Mouse (Mus musculus): ENCODE measurements around the gene Babam2. TPM values are rescaled to one million over a fixed set of nuclear protein-coding genes. Genes with fewer than 3 reads are reported as not detected.

Gene Babam2
- total RNA-seq, 1 experiment from 2014 or later, result 38.9 TPM

DNA sequence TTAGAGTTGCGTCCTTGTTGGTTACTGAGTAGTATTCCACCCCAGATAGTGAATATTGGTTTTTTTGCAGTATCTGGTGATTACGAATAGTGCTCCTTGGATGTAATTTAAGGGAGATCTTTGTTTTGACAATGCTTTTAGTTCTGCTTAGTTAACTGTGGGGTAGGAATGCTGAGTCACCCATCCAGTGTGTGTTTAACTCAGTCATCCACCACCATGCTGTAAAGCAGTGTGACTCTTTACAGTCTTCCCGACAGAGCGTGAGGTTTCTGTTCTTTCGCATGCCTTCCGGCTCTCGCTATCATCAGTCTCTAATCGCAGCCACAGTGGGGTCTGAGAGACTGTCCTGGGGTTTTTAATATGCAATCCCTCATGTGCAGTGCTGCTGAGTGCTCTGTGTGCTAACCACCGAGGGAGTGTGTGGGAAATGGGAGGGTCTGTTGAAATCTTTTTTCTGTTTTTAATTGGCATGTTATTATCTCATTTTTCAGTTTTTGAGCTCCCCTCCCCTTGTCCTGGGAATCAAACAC, 318.5 kb downstream of the Babam2 start:
- ATAC-seq (replicated peaks; ENCODE audit: low read depth, poor library complexity, severe bottlenecking), result peak; percentile 56

- ATAC-seq (replicated peaks; ENCODE audit: low read depth, poor library complexity, severe bottlenecking), result no peak
Measured at GRCm38 (mm10) chr5:32017686-32018085, 320.2 kb downstream of the Babam2 start.

DNA sequence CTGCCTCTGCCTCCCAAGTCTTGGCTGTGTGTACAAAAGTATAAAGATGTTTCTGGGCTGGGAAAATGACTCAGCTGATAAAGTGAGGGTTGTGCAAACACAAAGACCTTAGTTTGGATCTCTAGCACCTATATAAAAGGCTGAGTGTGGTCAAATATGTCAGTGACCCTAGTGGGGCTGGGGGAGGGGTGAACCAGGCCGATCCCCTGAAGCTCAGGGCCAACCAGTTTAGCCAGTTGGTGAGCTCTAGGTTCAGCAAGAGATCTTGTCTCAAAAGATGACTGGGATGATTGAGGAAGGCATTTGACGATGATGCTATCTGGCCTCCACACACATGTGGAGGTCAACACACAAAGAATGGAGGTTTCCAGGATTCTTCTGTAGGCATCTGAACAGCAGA, 320.8 kb downstream of the Babam2 start:
- no peak for ATAC-seq (replicated peaks; ENCODE audit: low read depth, poor library complexity, severe bottlenecking)

GRCm38 (mm10) chr5:32029834-32030433, 332.4 kb downstream of the Babam2 start:
- no peak for ATAC-seq (replicated peaks; ENCODE audit: low read depth, poor library complexity, severe bottlenecking)

GRCm38 (mm10) chr5:32033185-32033584, 335.7 kb downstream of the Babam2 start:
- ATAC-seq (replicated peaks; ENCODE audit: low read depth, poor library complexity, severe bottlenecking), result 0 out of 2 replicates have a peak, but pooled peaks have one; percentile 11

GRCm38 (mm10) chr5:32033621-32034020, 336.1 kb downstream of the Babam2 start:
- ATAC-seq (replicated peaks; ENCODE audit: low read depth, poor library complexity, severe bottlenecking), result no peak

- ATAC-seq (replicated peaks; ENCODE audit: low read depth, poor library complexity, severe bottlenecking), result no peak
Measured at GRCm38 (mm10) chr5:32034475-32035054, 337.1 kb downstream of the Babam2 start.

- ATAC-seq (replicated peaks; ENCODE audit: low read depth, poor library complexity, severe bottlenecking), result no peak
Measured at GRCm38 (mm10) chr5:32035721-32036320, 338.3 kb downstream of the Babam2 start.

- no peak for ATAC-seq (replicated peaks; ENCODE audit: low read depth, poor library complexity, severe bottlenecking)
Measured at GRCm38 (mm10) chr5:32036896-32037295, 339.4 kb downstream of the Babam2 start.

GRCm38 (mm10) chr5:32037546-32037945, 340.1 kb downstream of the Babam2 start:
- ATAC-seq (replicated peaks; ENCODE audit: low read depth, poor library complexity, severe bottlenecking), result no peak

GRCm38 (mm10) chr5:32038994-32039393, 341.5 kb downstream of the Babam2 start:
- no peak for ATAC-seq (replicated peaks; ENCODE audit: low read depth, poor library complexity, severe bottlenecking)

DNA sequence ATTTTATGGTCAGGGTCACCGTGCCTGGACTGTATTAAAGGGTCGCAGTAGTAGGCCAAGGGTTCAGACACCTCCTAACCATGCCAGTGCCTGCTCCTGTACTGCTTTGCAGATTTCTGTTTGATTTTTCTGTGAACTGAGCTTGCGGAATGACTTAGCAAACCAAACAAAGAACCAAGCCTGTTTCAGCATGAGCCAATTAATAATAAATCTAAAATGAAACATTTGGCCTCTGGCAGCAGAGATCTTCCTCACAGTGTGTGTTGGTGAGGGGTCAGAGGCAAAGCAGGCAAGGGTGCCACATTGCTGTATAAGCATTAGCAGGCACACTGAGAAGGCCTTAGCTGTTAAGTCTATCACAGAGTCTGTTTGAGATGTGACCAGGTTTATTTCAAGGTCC, 342.0 kb downstream of the Babam2 start:
- no peak for ATAC-seq (replicated peaks; ENCODE audit: low read depth, poor library complexity, severe bottlenecking)

DNA sequence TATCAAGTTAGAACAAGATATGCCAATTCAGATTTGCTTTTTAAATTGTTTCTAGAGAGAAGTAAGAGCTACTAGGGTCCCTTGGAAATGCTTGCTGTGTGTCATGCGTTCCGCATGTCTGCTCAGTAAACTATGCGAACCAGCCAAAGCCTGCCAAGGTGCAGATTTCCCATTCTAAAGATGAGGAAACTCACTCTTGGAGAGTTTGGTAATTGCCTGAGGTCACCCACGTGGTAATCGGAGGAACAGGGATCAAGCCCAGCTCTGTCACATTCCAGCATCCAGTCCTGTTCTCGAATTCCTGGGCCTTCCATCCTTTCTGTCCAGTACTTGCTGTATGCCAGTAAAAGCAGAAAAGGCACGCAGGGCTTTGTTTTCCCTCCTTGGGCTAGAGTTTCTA, 345.7 kb downstream of the Babam2 start:
- no peak for ATAC-seq (replicated peaks; ENCODE audit: low read depth, poor library complexity, severe bottlenecking)

- ATAC-seq (replicated peaks; ENCODE audit: low read depth, poor library complexity, severe bottlenecking), result no peak
Measured at GRCm38 (mm10) chr5:32043996-32044395, 346.5 kb downstream of the Babam2 start.

GRCm38 (mm10) chr5:32051899-32052298, 354.4 kb downstream of the Babam2 start:
- ATAC-seq (replicated peaks; ENCODE audit: low read depth, poor library complexity, severe bottlenecking), result no peak

GRCm38 (mm10) chr5:32052467-32052866, 355.0 kb downstream of the Babam2 start:
- ATAC-seq (replicated peaks; ENCODE audit: low read depth, poor library complexity, severe bottlenecking), result no peak

GRCm38 (mm10) chr5:32053476-32053875, 356.0 kb downstream of the Babam2 start:
- ATAC-seq (replicated peaks; ENCODE audit: low read depth, poor library complexity, severe bottlenecking), result no peak

DNA sequence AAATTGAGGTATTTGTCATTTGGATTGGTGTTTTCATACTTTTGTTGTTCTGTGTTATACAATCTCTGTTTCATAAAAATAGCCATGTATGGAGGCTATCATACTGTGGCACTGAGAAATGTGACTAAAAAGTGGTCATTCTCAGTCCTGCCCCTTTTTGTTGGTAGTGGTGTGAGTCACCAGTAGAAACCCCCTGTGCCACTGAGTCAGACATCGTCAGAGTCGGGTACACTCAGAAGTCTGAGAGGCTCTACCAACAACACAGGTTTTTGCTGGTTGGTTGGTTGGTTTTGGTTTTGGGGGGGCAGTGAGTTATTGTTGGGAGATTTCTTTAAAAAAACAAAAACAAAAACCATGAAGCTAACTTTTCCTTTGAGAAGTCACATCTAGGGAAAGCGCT, 358.2 kb downstream of the Babam2 start:
- no peak for ATAC-seq (replicated peaks; ENCODE audit: low read depth, poor library complexity, severe bottlenecking)

GRCm38 (mm10) chr5:32056126-32056525, 358.6 kb downstream of the Babam2 start:
- ATAC-seq (replicated peaks; ENCODE audit: low read depth, poor library complexity, severe bottlenecking), result no peak

- ATAC-seq (replicated peaks; ENCODE audit: low read depth, poor library complexity, severe bottlenecking), result no peak
Measured at GRCm38 (mm10) chr5:32058481-32059253, 361.2 kb downstream of the Babam2 start.
